Mouse (Mus musculus) C2C12 (cell line): ENCODE results near the gene Ldhc.

Experiments
- CTCF ChIP-seq: IDR thresholded peaks from one replicate; pipeline ENCODE4 v1.5.1; 2011; ENCODE audit not compliant: control insufficient read depth, insufficient read depth, insufficient read length
- MAX ChIP-seq: IDR thresholded peaks from one replicate; pipeline ENCODE4 v1.6.1; 2011; ENCODE audit warnings: mild to moderate bottlenecking, control low read depth
- MYOD1 ChIP-seq: IDR thresholded peaks from one replicate; pipeline ENCODE4 v1.6.1; 2011; ENCODE audit warnings: low read depth; ENCODE audit not compliant: control insufficient read depth, insufficient read length
- MYOG ChIP-seq: IDR thresholded peaks from one replicate; pipeline ENCODE4 v1.6.1; 2011; ENCODE audit not compliant: control insufficient read depth, insufficient read length; ENCODE audit errors: extremely low read depth

- TF ChIP-seq MAX (no peak), CTCF (no peak), MYOD1 (no peak), MYOG (no peak)
Measured at GRCm38 (mm10) chr7:46880992-46881391, 20.0 kb downstream of the Ldhc start.
